Mouse (Mus musculus) liver, adult 2 months (tissue): ENCODE data around the gene Hmga2. TPM values are rescaled to one million over a fixed set of nuclear protein-coding genes. Genes with fewer than 3 reads are reported as not detected.

Experiments used
- DNase-seq: peaks from one replicate; pipeline ENCODE4 v3.0.0-alpha.2; 2011; ENCODE audit warnings: low read depth, low spot score; ENCODE audit errors: extremely low read depth
- H3K27ac ChIP-seq: fragments of 200-500 bp; replicated peaks from 2 replicates; pipeline ENCODE4 v1.5.1; 2012; ENCODE audit warnings: low read depth, mild to moderate bottlenecking, control low read depth, inconsistent platforms, low read length; ENCODE audit not compliant: insufficient read depth
- H3K27me3 ChIP-seq: fragments of 200-500 bp; 2 replicates; pipeline ENCODE4 v1.6.1; 2012; ENCODE audit warnings: mild to moderate bottlenecking, moderate library complexity, low read length, inconsistent platforms; ENCODE audit not compliant: control insufficient read depth, insufficient read depth
- H3K36me3 ChIP-seq: fragments of 200-500 bp; 2 replicates; pipeline ENCODE4 v1.6.1; 2012; ENCODE audit warnings: low read length, inconsistent platforms; ENCODE audit not compliant: control insufficient read depth, insufficient read depth
- H3K4me1 ChIP-seq: fragments of 200-500 bp; 2 replicates; pipeline ENCODE4 v1.6.1; 2011; ENCODE audit warnings: low read length; ENCODE audit not compliant: control insufficient read depth, insufficient read depth
- H3K4me3 ChIP-seq: fragments of 200-500 bp; 2 replicates; pipeline ENCODE4 v1.5.1; 2011; ENCODE audit warnings: low read depth, mild to moderate bottlenecking, control low read depth, low read length, moderate library complexity; ENCODE audit not compliant: insufficient read depth
- H3K79me2 ChIP-seq: fragments of 200-500 bp; 2 replicates; pipeline ENCODE4 v1.6.1; 2012; ENCODE audit warnings: inconsistent platforms, mild to moderate bottlenecking, low read length, moderate library complexity; ENCODE audit not compliant: control insufficient read depth, insufficient read depth
- H3K9ac ChIP-seq: fragments of 200-500 bp; 2 replicates; pipeline ENCODE4 v1.6.1; 2012; ENCODE audit warnings: low read depth, mild to moderate bottlenecking, control low read depth, inconsistent platforms, low read length
- CTCF ChIP-seq: fragments of 200-500 bp; IDR thresholded peaks from 2 replicates; pipeline ENCODE4 v1.5.1; 2011; ENCODE audit warnings: low read depth, low read length, control low read depth
- POLR2A ChIP-seq: fragments of 200-500 bp; IDR thresholded peaks from 2 replicates; pipeline ENCODE4 v1.6.1; 2011; ENCODE audit warnings: low read length, control low read depth; ENCODE audit not compliant: insufficient read depth; ENCODE audit errors: extremely low read depth
- WGBS: fragments of 180-500 bp; shearing (Covaris S2); methylation state at CpG from one replicate; pipeline ENCODE4 v1.1.7; 2018; 5-methylcytosine and 5-hydroxymethylcytosine counted together
- polyA plus RNA-seq: library from polyadenylated mRNA; depleted of rRNA; stranded (reverse); fragments of >200 nt; gene quantifications from 2 replicates; pipeline ENCODE4 v1.2.3, GENCODE M21; 2012
- total RNA-seq: library from RNA; depleted of rRNA; stranded (reverse); fragments of >200 nt; gene quantifications from 2 replicates; pipeline ENCODE4 v1.2.3, GENCODE M21; 2014

The Hmga2 gene
- total and polyA plus RNA-seq, 2 experiments, result 0.05 TPM; not detected in 1

DNA sequence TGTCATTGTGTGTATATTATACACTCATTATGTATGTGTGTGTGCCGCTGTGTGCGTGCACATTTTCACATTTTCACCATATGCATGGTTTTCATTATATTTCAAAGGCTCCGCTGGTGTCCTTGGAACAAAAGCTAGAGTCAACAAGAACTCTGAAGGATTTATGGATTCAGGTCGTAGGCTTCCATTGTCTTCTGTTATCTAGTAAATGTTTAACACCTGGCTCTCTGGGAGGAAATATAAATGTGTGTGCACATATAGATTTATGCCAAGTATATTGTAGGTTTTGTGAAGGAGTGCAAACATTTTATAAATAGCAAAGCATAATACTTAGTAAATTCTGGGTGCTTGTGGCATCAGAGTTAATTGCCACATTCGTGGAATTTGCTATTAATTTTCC is 64.1 kb downstream of the Hmga2 start:
- no peaks in the 10 kb centered on the region for H3K79me2 ChIP-seq
- no peak overlapping the region for H3K27ac ChIP-seq
- DNase-seq, result no peak
- peaks cover 2% of the 10 kb centered on the region for H3K4me1 ChIP-seq
- no peak for TF ChIP-seq CTCF
- no peak for TF ChIP-seq POLR2A
- H3K4me3 ChIP-seq, result no peak overlapping the region
- WGBS, result 81% methylated on average over 5 of the region's 5 CpGs
- H3K27me3 ChIP-seq, result no peaks in the 10 kb centered on the region
- no peak overlapping the region for H3K9ac ChIP-seq
- H3K36me3 ChIP-seq, result no peaks in the 10 kb centered on the region

DNA sequence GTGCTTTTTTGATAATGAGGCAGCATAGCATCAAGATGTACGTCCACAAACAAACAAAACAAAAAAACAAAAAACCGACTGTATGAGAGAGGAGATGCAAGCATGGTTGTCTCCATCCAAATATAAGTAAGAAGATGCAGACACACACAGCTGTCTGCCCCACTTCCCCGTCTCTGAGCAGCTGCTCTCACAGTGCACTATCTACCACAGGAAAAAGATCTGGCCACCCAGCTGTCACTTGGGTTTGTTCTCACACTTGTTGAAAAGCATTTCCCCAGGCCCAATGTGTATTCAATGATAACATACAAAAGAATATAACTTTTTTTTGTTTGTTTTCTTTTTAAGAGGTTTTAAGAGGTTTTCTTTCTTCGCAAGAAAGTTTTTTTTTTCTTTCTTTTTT is 65.3 kb downstream of the Hmga2 start:
- TF ChIP-seq POLR2A, result no peak
- TF ChIP-seq CTCF, result no peak
- H3K27ac ChIP-seq, result no peak overlapping the region
- no peak for DNase-seq
- H3K79me2 ChIP-seq, result no peaks in the 10 kb centered on the region
- H3K4me3 ChIP-seq, result no peak overlapping the region
- H3K9ac ChIP-seq, result no peak overlapping the region
- no peaks in the 10 kb centered on the region for H3K27me3 ChIP-seq
- WGBS, result 83% methylated on average over 4 of the region's 4 CpGs
- no peaks in the 10 kb centered on the region for H3K36me3 ChIP-seq
- H3K4me1 ChIP-seq, result no peaks in the 10 kb centered on the region

DNA sequence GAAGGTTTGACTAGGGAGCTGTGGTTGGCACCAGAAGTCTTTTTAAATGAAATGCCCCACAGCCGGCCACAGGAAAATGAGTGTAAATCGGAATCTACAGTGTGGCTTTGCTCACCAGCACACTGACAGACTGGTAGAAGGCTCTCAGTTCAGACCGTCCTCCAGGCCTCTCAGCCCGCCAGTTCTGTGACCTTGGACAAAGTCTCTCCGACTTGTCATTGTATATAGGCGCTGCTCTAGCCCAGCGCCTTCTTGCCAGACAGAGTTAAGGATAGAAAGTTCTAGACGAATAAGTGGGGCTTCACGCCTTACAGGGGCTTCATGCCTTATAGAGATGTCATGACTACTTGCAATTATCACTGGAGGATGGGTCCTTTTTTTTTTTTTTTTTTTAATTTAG is 67.1 kb downstream of the Hmga2 start:
- Histone ChIP-seq H3K9ac (no peak overlapping the region), H3K27me3 (no peaks in the 10 kb centered on the region), H3K4me1 (no peaks in the 10 kb centered on the region), H3K27ac (no peak overlapping the region), H3K4me3 (no peak overlapping the region), H3K36me3 (no peaks in the 10 kb centered on the region), H3K79me2 (no peaks in the 10 kb centered on the region)
- DNase-seq, result no peak
- TF ChIP-seq CTCF, result no peak
- no peak for TF ChIP-seq POLR2A
- whole genome bisulfite sequencing, result 83% methylated on average over 9 of the region's 9 CpGs

DNA sequence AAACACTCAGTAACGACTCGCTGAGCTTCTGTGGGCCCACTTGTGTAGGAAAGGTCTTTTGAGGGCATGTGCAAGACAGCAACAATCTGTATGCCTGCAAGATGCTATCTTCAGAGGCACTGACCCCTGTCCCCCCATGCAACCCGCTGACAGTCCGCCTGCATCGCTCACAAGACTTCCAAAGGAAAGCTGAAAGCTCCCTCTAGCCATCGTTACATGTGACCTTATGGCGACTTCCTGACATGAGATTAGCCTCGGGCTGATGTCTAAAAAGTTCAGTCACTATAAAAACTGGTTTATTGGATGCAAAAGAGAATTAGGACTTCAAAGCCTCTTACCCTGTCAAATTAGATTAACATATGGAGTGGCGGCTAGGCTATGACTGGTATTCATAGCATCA is 69.0 kb downstream of the Hmga2 start:
- 82% methylated on average over 9 of the region's 9 CpGs for WGBS
- H3K36me3 ChIP-seq, result no peaks in the 10 kb centered on the region
- H3K27me3 ChIP-seq, result no peaks in the 10 kb centered on the region
- H3K4me1 ChIP-seq, result no peaks in the 10 kb centered on the region
- no peak overlapping the region for H3K27ac ChIP-seq
- no peak overlapping the region for H3K9ac ChIP-seq
- no peak overlapping the region for H3K4me3 ChIP-seq
- no peaks in the 10 kb centered on the region for H3K79me2 ChIP-seq
- TF ChIP-seq CTCF, result no peak
- TF ChIP-seq POLR2A, result no peak
- DNase-seq, result no peak

DNA sequence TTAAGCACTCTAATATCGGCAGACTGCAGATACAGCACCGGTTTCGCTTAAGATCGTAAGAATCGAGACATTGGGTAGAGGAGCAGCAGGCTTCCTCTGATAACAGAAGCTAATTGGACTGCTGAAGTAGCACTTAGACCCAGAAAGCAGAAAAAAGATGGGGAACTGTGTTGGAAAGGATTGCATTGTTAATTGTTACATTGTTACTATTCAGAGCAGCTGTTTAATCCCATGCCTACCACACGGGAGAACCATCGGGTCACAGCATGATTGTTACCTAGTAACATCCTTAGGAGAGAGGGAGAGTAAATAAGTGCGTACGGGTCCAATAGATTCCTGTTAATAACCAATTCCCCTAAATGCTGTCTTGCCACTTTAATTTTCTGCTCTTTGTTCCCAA is 70.2 kb downstream of the Hmga2 start:
- no peak overlapping the region for H3K27ac ChIP-seq
- H3K27me3 ChIP-seq, result no peaks in the 10 kb centered on the region
- DNase-seq, result no peak
- TF ChIP-seq CTCF, result no peak
- no peak for TF ChIP-seq POLR2A
- no peaks in the 10 kb centered on the region for H3K36me3 ChIP-seq
- 86% methylated on average over 9 of the region's 9 CpGs for WGBS
- no peaks in the 10 kb centered on the region for H3K79me2 ChIP-seq
- no peak overlapping the region for H3K4me3 ChIP-seq
- H3K9ac ChIP-seq, result no peak overlapping the region
- H3K4me1 ChIP-seq, result no peaks in the 10 kb centered on the region

DNA sequence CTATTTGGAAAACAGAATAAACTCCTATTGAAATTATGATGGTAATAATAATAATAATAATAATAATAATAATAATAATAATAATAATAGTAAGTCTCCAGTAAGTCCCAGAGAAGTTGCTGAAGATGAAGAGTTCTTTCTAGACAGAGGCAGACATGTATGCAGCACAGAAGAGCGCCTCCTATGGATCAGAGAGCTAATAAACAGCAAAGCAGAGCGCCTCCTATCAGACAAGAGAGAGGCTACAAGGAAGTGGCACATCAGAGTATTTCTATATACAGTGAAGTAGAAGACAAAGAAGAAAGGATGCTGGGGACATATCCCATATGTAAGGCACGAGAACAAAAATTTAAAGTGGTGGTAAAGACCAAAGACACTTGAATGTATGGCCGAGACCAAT is 70.9 kb downstream of the Hmga2 start:
- Histone ChIP-seq H3K27me3 (no peaks in the 10 kb centered on the region), H3K36me3 (no peaks in the 10 kb centered on the region), H3K4me1 (no peaks in the 10 kb centered on the region), H3K79me2 (no peaks in the 10 kb centered on the region), H3K27ac (no peak overlapping the region), H3K4me3 (no peak overlapping the region), H3K9ac (no peak overlapping the region)
- WGBS, result 95% methylated on average over 4 of the region's 4 CpGs
- TF ChIP-seq POLR2A (no peak), CTCF (no peak)
- no peak for DNase-seq
